Mouse (Mus musculus): ENCODE results near the gene Srp68.

DNA sequence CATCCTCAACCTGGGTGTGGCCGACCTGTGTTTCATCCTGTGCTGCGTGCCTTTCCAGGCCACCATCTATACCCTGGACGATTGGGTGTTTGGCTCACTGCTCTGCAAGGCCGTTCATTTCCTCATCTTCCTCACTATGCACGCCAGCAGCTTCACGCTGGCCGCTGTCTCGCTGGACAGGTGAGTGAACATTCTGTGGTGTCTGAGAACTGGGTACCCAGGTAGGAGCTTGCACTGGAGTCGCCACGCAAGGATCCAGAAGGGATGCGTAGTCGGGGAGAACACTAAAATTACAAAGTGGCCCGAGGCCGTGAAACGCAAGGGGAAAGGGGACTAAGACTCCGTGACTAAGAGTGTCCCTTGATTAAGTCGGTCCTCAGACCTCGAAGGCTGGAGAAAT lies 7.7 kb upstream of the Srp68 start:
- TF ChIP-seq TAL1 (IDR thresholded peaks at IDR 0.05; ENCODE audit: low read length) (no peak), GATA1 (IDR thresholded peaks at IDR 0.05; ENCODE audit: low read length) (no peak)

All from erythroblast, embryonic 14.5 days (primary cell).